Comparison of ENCODE assay signal across 30 mouse cellular contexts in genomic region chr3:98856892-98857291, GRCm38 (mm10). TPM values are rescaled to one million over a fixed set of nuclear protein-coding genes. Genes with fewer than 3 reads are reported as not detected.
A peak's percentile ranks its signal among the peaks of the same experiment; 100 is the strongest.
DNase-seq lines count a peak whose midpoint lies in the region; ATAC-seq and TF ChIP-seq lines count a peak whose summit lies in the region.
"Had no signal": no experiment of that assay in that cellular context is flagged by ENCODE, and none has a peak within 500 bp of the region (broad histone marks: within the 10 kb centered on the region; RNA-seq: fewer than 3 reads in every experiment).

No protein-coding gene starts in this region.

- ATAC-seq in erythroblast, adult 5-6 weeks (replicated peaks; ENCODE audit: low FRiP score, poor library complexity, severe bottlenecking) = no peak
- ATAC-seq in stomach, embryonic 14.5 days (ENCODE audit: insufficient number of reproducible peaks, insufficient read depth, low FRiP score, low read depth) = peak; percentile 46; the same call in 1 of the 2 replicates
- ATAC-seq in stomach, postnatal 0 days (ENCODE audit: low FRiP score, low TSS enrichment) = no peak
- peak; percentile 71 for ATAC-seq in liver, embryonic 14.5 days (ENCODE audit: insufficient read depth)
- ATAC-seq: forebrain, embryonic 15.5 days; hindbrain, embryonic 16.5 days; intestine, embryonic 15.5 days had no signal

- no peaks in the 10 kb centered on the region for H3K9me3 ChIP-seq in erythroblast, embryonic 14.5 days (ENCODE audit: control insufficient read depth, low read length)
- no peaks in the 10 kb centered on the region for H3K9me3 ChIP-seq in stomach, embryonic 14.5 days (ENCODE audit: control insufficient read depth, low read depth, low read length)
- H3K9me3 ChIP-seq in stomach, postnatal 0 days (ENCODE audit: control insufficient read depth, low read length) = no peaks in the 10 kb centered on the region
- H3K9me3 ChIP-seq in liver, embryonic 14.5 days (ENCODE audit: control insufficient read depth, low read length) = no peaks in the 10 kb centered on the region
- H3K9me3 ChIP-seq: embryonic facial prominence, embryonic 13.5 days; forebrain, embryonic 15.5 days; hindbrain, embryonic 10.5 days; intestine, embryonic 15.5 days; neural tube, embryonic 12.5 days had no signal

- H3K4me3 ChIP-seq in erythroblast, embryonic 14.5 days (replicated peaks) = peak overlapping the region; percentile 55
- H3K4me3 ChIP-seq in stomach, embryonic 14.5 days (ENCODE audit: low read depth, low read length) = no peak overlapping the region
- no peak overlapping the region for H3K4me3 ChIP-seq in stomach, postnatal 0 days (ENCODE audit: low read depth, low read length)
- H3K4me3 ChIP-seq in liver, embryonic 14.5 days (ENCODE audit: insufficient read depth in 1 of 2, low read depth in 2 of 2, low read length in 2 of 2) = 0 out of 4 replicates have a peak overlapping the region, but pooled peaks of 1 of the 2 experiments have one; percentile 17
- no peak overlapping the region for H3K4me3 ChIP-seq in cerebellum, adult 2 months (replicated peaks; ENCODE audit: insufficient read depth, low read depth, low read length)
- H3K4me3 ChIP-seq: embryonic facial prominence, embryonic 13.5 days; forebrain, embryonic 15.5 days; hindbrain, embryonic 10.5 days; intestine, embryonic 15.5 days; neural tube, embryonic 12.5 days had no signal

- WGBS in stomach, embryonic 14.5 days = 50% methylated on average over 1 of the region's 1 CpGs
- 30% methylated on average over 1 of the region's 1 CpGs for WGBS in stomach, postnatal 0 days
- 8% methylated on average over 1 of the region's 1 CpGs for WGBS in liver, embryonic 14.5 days (ENCODE audit: insufficient replicate concordance)
- 65% methylated on average over 1 of the region's 1 CpGs for WGBS in cerebellum, adult 2 months

- TF ChIP-seq CTCF in stomach, postnatal 0 days (IDR thresholded peaks at IDR 0.05; ENCODE audit: low read depth) = no peak
- no peak for TF ChIP-seq CTCF in liver, embryonic 14.5 days (IDR thresholded peaks at IDR 0.05; ENCODE audit: low read depth)
- no peak for TF ChIP-seq CTCF in cerebellum, adult 2 months (IDR thresholded peaks at IDR 0.05; ENCODE audit: borderline replicate concordance, insufficient read depth, low read depth, low read length)

- no peak overlapping the region for H3K4me2 ChIP-seq in stomach, embryonic 14.5 days (replicated peaks; ENCODE audit: low read depth, low read length)
- no peak overlapping the region for H3K4me2 ChIP-seq in stomach, postnatal 0 days (replicated peaks; ENCODE audit: low read depth)
- H3K4me2 ChIP-seq in liver, embryonic 14.5 days (ENCODE audit: low read depth) = peak overlapping the region; percentile 53
- H3K4me2 ChIP-seq: embryonic facial prominence, embryonic 13.5 days; forebrain, embryonic 15.5 days; intestine, embryonic 15.5 days; neural tube, embryonic 12.5 days had no signal

- TF ChIP-seq EP300 in stomach, postnatal 0 days (optimal IDR thresholded peaks at IDR 0.05) = no peak
- TF ChIP-seq EP300 in liver, embryonic 14.5 days (IDR thresholded peaks at IDR 0.05; ENCODE audit: low read depth) = peak; percentile 61; the same call in 1 of the 2 replicates

- no peak overlapping the region for H3K27ac ChIP-seq in stomach, embryonic 14.5 days (ENCODE audit: low read length)
- no peak overlapping the region for H3K27ac ChIP-seq in stomach, postnatal 0 days (replicated peaks)
- H3K27ac ChIP-seq in liver, embryonic 14.5 days = peak overlapping the region; percentile 86
- H3K27ac ChIP-seq in cerebellum, adult 2 months (ENCODE audit: insufficient read depth, low read length) = no peak overlapping the region
- H3K27ac ChIP-seq: embryonic facial prominence, embryonic 13.5 days; forebrain, embryonic 15.5 days; hindbrain, embryonic 10.5 days; intestine, embryonic 15.5 days; neural tube, embryonic 12.5 days had no signal

- no peak for DNase-seq in stomach, postnatal 0 days (ENCODE audit: low spot score)
- peak; percentile 47 to 51 (median 49) for DNase-seq in liver, embryonic 14.5 days (ENCODE audit: low read depth in 3 of 3, low spot score in 3 of 3)
- DNase-seq in cerebellum, adult 2 months = no peak
- DNase-seq in kidney, postnatal 14 days = no peak
- no peak for DNase-seq in left cerebral cortex, adult 18-20 months (ENCODE audit: low spot score in 2 of 2)
- DNase-seq: adrenal gland, postnatal 25 days; cerebellum, adult 11-12 months; cerebellum, postnatal 14 days; kidney, postnatal 36 days; lung, postnatal 4 days; midbrain, embryonic 14.5 days; right cerebral cortex, postnatal 4 days; thymus, postnatal 14 days had no signal

- no peak overlapping the region for H3K9ac ChIP-seq in stomach, embryonic 14.5 days (replicated peaks; ENCODE audit: low read depth, low read length)
- H3K9ac ChIP-seq in stomach, postnatal 0 days (ENCODE audit: low read length) = no peak overlapping the region
- peak overlapping the region; percentile 40 for H3K9ac ChIP-seq in liver, embryonic 14.5 days (replicated peaks)
- H3K9ac ChIP-seq: embryonic facial prominence, embryonic 13.5 days; forebrain, embryonic 15.5 days; intestine, embryonic 15.5 days; neural tube, embryonic 12.5 days had no signal

- H3K4me1 ChIP-seq in erythroblast, embryonic 14.5 days (ENCODE audit: control insufficient read depth) = peaks cover 76% of the 10 kb centered on the region
- H3K4me1 ChIP-seq in stomach, embryonic 14.5 days (ENCODE audit: control insufficient read depth, insufficient read depth, low read length) = no peaks in the 10 kb centered on the region
- no peaks in the 10 kb centered on the region for H3K4me1 ChIP-seq in stomach, postnatal 0 days (replicated peaks; ENCODE audit: control insufficient read depth, insufficient read depth)
- peaks cover 25 to 58% of the 10 kb centered on the region in 2 experiments for H3K4me1 ChIP-seq in liver, embryonic 14.5 days (replicated peaks; ENCODE audit: control insufficient read depth in 2 of 2, insufficient read depth in 2 of 2, low read length in 1 of 2)
- no peaks in the 10 kb centered on the region for H3K4me1 ChIP-seq in cerebellum, adult 2 months (ENCODE audit: control insufficient read depth, insufficient read depth, low read length)
- H3K4me1 ChIP-seq: embryonic facial prominence, embryonic 13.5 days; forebrain, embryonic 15.5 days; hindbrain, embryonic 10.5 days; neural tube, embryonic 12.5 days had no signal

- H3K27me3 ChIP-seq in erythroblast, embryonic 14.5 days (ENCODE audit: control insufficient read depth) = 0 out of 2 replicates have a peak, but pooled peaks cover 2% of the 10 kb centered on the region
- no peaks in the 10 kb centered on the region for H3K27me3 ChIP-seq in stomach, embryonic 14.5 days (ENCODE audit: control insufficient read depth, insufficient read depth, low read length)
- no peaks in the 10 kb centered on the region for H3K27me3 ChIP-seq in stomach, postnatal 0 days (ENCODE audit: control insufficient read depth, insufficient read depth, low read length)
- H3K27me3 ChIP-seq in liver, embryonic 14.5 days (ENCODE audit: control insufficient read depth, insufficient read depth, low read length) = no peaks in the 10 kb centered on the region
- H3K27me3 ChIP-seq in cerebellum, adult 2 months (ENCODE audit: control insufficient read depth, insufficient read depth, low read length) = no peaks in the 10 kb centered on the region
- H3K27me3 ChIP-seq: embryonic facial prominence, embryonic 13.5 days; forebrain, embryonic 15.5 days; intestine, embryonic 15.5 days; neural tube, embryonic 12.5 days had no signal

- TF ChIP-seq POLR2A in cerebellum, adult 2 months (IDR thresholded peaks at IDR 0.05; ENCODE audit: borderline replicate concordance, insufficient read depth, low read length) = no peak

- H3K36me3 ChIP-seq in erythroblast, embryonic 14.5 days (ENCODE audit: control insufficient read depth) = peaks cover 14% of the 10 kb centered on the region
- no peaks in the 10 kb centered on the region for H3K36me3 ChIP-seq in stomach, embryonic 14.5 days (ENCODE audit: control insufficient read depth, insufficient read depth, low read length)
- no peaks in the 10 kb centered on the region for H3K36me3 ChIP-seq in stomach, postnatal 0 days (ENCODE audit: control insufficient read depth, insufficient read depth, low read length)
- H3K36me3 ChIP-seq in liver, embryonic 14.5 days (replicated peaks; ENCODE audit: control insufficient read depth, insufficient read depth, low read depth) = no peaks in the 10 kb centered on the region
- H3K36me3 ChIP-seq: embryonic facial prominence, embryonic 13.5 days; forebrain, embryonic 15.5 days; hindbrain, embryonic 10.5 days; intestine, embryonic 15.5 days; neural tube, embryonic 12.5 days had no signal

RNA-seq across cellular contexts. Expression of gene Hsd3b1, which starts 2.7 kb away (rescaled TPM):
- polyA plus RNA-seq in erythroblast, embryonic 14.5 days (2012) = 0.10 and 0.15 TPM in 2 replicates
- total RNA-seq in erythroblast, adult 5-6 weeks (2015; ENCODE audit: low replicate concordance) = not detected in 2 replicates
- total RNA-seq in erythroblast, adult 5-6 weeks (2017; ENCODE audit: low replicate concordance) = not detected in 2 replicates
- polyA plus RNA-seq in stomach, embryonic 14.5 days (2014; fragmentation: Nextera tagmentation; extraction: Ambion mirVana) = 0.15 TPM in 1 of 2 replicates, not detected in the other
- polyA plus RNA-seq in stomach, postnatal 0 days (2015; fragmentation: Nextera tagmentation; extraction: Ambion mirVana) = 1.6 TPM in 2 replicates
- polyA plus RNA-seq in liver, embryonic 14.5 days (2012; rRNA removed) = 9.7 and 12.9 TPM in 2 replicates
- 15.8 and 16.8 TPM in 2 replicates for polyA plus RNA-seq in liver, embryonic 14.5 days (2014; fragmentation: Nextera tagmentation; extraction: Ambion mirVana)
- 0.11 TPM in 1 of 2 replicates, not detected in the other for polyA plus RNA-seq in cerebellum, adult 2 months (2012; rRNA removed)
- not detected for total RNA-seq in left cerebral cortex, adult 18-20 months (2021)
- total RNA-seq: granulocyte monocyte progenitor cell, adult 5-6 weeks; left cerebral cortex, postnatal 25 days; megakaryocyte-erythroid progenitor cell, adult 5-6 weeks had no signal
- polyA plus RNA-seq: embryonic facial prominence, embryonic 13.5 days; forebrain, embryonic 15.5 days; heart, postnatal 0 days; hindbrain, embryonic 16.5 days; kidney, embryonic 14.5 days; lung, embryonic 16.5 days had no signal

RNA-seq across cellular contexts. Expression of gene Hao2, which starts 36.1 kb away (rescaled TPM):
- polyA plus RNA-seq in erythroblast, embryonic 14.5 days (2012) = not detected in 2 replicates
- not detected in 2 replicates for total RNA-seq in erythroblast, adult 5-6 weeks (2015; ENCODE audit: low replicate concordance)
- not detected in 2 replicates for total RNA-seq in erythroblast, adult 5-6 weeks (2017; ENCODE audit: low replicate concordance)
- polyA plus RNA-seq in stomach, embryonic 14.5 days (2014; fragmentation: Nextera tagmentation; extraction: Ambion mirVana) = not detected in 2 replicates
- polyA plus RNA-seq in stomach, postnatal 0 days (2015; fragmentation: Nextera tagmentation; extraction: Ambion mirVana) = not detected in 2 replicates
- 1.9 and 2.5 TPM in 2 replicates for polyA plus RNA-seq in liver, embryonic 14.5 days (2012; rRNA removed)
- 6.1 and 7.2 TPM in 2 replicates for polyA plus RNA-seq in liver, embryonic 14.5 days (2014; fragmentation: Nextera tagmentation; extraction: Ambion mirVana)
- polyA plus RNA-seq in cerebellum, adult 2 months (2012; rRNA removed) = not detected in 2 replicates
- total RNA-seq in left cerebral cortex, adult 18-20 months (2021) = not detected
- total RNA-seq: gastrocnemius, adult 8-10 months; granulocyte monocyte progenitor cell, adult 5-6 weeks; left cerebral cortex, postnatal 25 days; megakaryocyte-erythroid progenitor cell, adult 5-6 weeks had no signal
- polyA plus RNA-seq: brain, embryonic 14.5 days; embryonic facial prominence, embryonic 13.5 days; forebrain, embryonic 15.5 days; heart, postnatal 0 days; hindbrain, embryonic 10.5 days; hindbrain, embryonic 16.5 days; midbrain, embryonic 14.5 days had no signal

RNA-seq across cellular contexts. Expression of gene Hsd3b6, which starts 42.6 kb away (rescaled TPM):
- 0.33 and 0.63 TPM in 2 replicates for polyA plus RNA-seq in erythroblast, embryonic 14.5 days (2012)
- not detected in 2 replicates for total RNA-seq in erythroblast, adult 5-6 weeks (2015; ENCODE audit: low replicate concordance)
- total RNA-seq in erythroblast, adult 5-6 weeks (2017; ENCODE audit: low replicate concordance) = not detected in 2 replicates
- polyA plus RNA-seq in stomach, embryonic 14.5 days (2014; fragmentation: Nextera tagmentation; extraction: Ambion mirVana) = 0.88 and 1.8 TPM in 2 replicates
- 0.15 TPM in 1 of 2 replicates, not detected in the other for polyA plus RNA-seq in stomach, postnatal 0 days (2015; fragmentation: Nextera tagmentation; extraction: Ambion mirVana)
- 3.5 and 3.8 TPM in 2 replicates for polyA plus RNA-seq in liver, embryonic 14.5 days (2012; rRNA removed)
- polyA plus RNA-seq in liver, embryonic 14.5 days (2014; fragmentation: Nextera tagmentation; extraction: Ambion mirVana) = 3.9 and 7.0 TPM in 2 replicates
- not detected in 2 replicates for polyA plus RNA-seq in cerebellum, adult 2 months (2012; rRNA removed)
- total RNA-seq in left cerebral cortex, adult 18-20 months (2021) = not detected
- total RNA-seq: gastrocnemius, adult 8-10 months; granulocyte monocyte progenitor cell, adult 5-6 weeks; left cerebral cortex, postnatal 25 days; megakaryocyte-erythroid progenitor cell, adult 5-6 weeks had no signal
- polyA plus RNA-seq: heart, postnatal 0 days had no signal

Comparison
In these comparisons a context has a peak if more than half of its experiments do, and no peak if none do; other contexts are left out.
1. ATAC-seq: peak in stomach, embryonic 14.5 days (single experiment) and liver, embryonic 14.5 days (single experiment); none in erythroblast, adult 5-6 weeks (single experiment) and stomach, postnatal 0 days (single experiment).
2. DNase-seq: peak in liver, embryonic 14.5 days (3 of 3); none in stomach, postnatal 0 days (single experiment), cerebellum, adult 2 months (0 of 2), kidney, postnatal 14 days (single experiment) and left cerebral cortex, adult 18-20 months (0 of 2).